Mouse (Mus musculus): ENCODE measurements around the gene Ccdc54. TPM values are rescaled to one million over a fixed set of nuclear protein-coding genes. Genes with fewer than 3 reads are reported as not detected.

Gene Ccdc54
- polyA plus RNA-seq, 1 experiment from 2014 or later: not detected

Other genes with a start within 250 kb of the Ccdc54 start
- 33.8 and 36.0 TPM in 2 replicates for gene Bbx, start 158.8 kb downstream of the Ccdc54 start, polyA plus RNA-seq (2015; fragmentation: Nextera tagmentation; extraction: Ambion mirVana)

Measured in intestine, embryonic 15.5 days (tissue).